Mouse (Mus musculus) G1E (cell line): Measurements from ENCODE around the gene Rap1b.

Experiments used
- CTCF ChIP-seq: IDR thresholded peaks from 2 replicates; pipeline ENCODE4 v1.5.1; 2012; ENCODE audit warnings: low read depth, low read length, inconsistent platforms, mixed read lengths
- GATA1 ChIP-seq: IDR thresholded peaks from 2 replicates; pipeline ENCODE4 v1.6.1; 2012; ENCODE audit warnings: borderline replicate concordance, low read length, inconsistent platforms, mixed read lengths
- GATA2 ChIP-seq: IDR thresholded peaks from 2 replicates; pipeline ENCODE4 v1.6.1; 2012; ENCODE audit warnings: low read depth, low read length, inconsistent platforms, borderline replicate concordance
- POLR2AphosphoS5 ChIP-seq: IDR thresholded peaks from 2 replicates; pipeline ENCODE4 v1.6.1; 2012; ENCODE audit warnings: low read depth, low read length, inconsistent platforms; ENCODE audit not compliant: insufficient replicate concordance
- TAL1 ChIP-seq: conservative IDR thresholded peaks from 2 replicates; pipeline ENCODE4 v1.6.1; 2012; ENCODE audit warnings: low read depth, low read length, inconsistent platforms, mixed read lengths

GRCm38 (mm10) chr10:117782056-117782455 lies 63.8 kb downstream of the Rap1b start:
- TF ChIP-seq CTCF (no peak), TAL1 (no peak), GATA1 (no peak), GATA2 (no peak), POLR2AphosphoS5 (no peak)
